Mouse (Mus musculus) liver, postnatal 0 days (tissue): ENCODE measurements around the gene Cfap74. TPM values are rescaled to one million over a fixed set of nuclear protein-coding genes. Genes with fewer than 3 reads are reported as not detected.

Experiments
- ATAC-seq: fragments of 200-750 bp; cut with Nextera tagmentation; 2 replicates; pipeline ENCODE4 v1.8.0; 2017; ENCODE audit warnings: mild to moderate bottlenecking, moderate library complexity
- DNase-seq: peaks from one replicate; pipeline ENCODE4 v3.0.0-alpha.2; 2016
- H3K27ac ChIP-seq: fragments of 300-500 bp; sonication (generic); 2 replicates; pipeline ENCODE4 v1.5.1; 2014; ENCODE audit warnings: antibody characterized with exemption, moderate library complexity, mild to moderate bottlenecking, low read depth
- H3K27me3 ChIP-seq: fragments of 300-500 bp; sonication (generic); 2 replicates; pipeline ENCODE4 v1.6.1; 2014; ENCODE audit warnings: low read length, control low read depth, mixed read lengths; ENCODE audit not compliant: insufficient read depth
- H3K36me3 ChIP-seq: fragments of 300-500 bp; sonication (generic); replicated peaks from 2 replicates; pipeline ENCODE4 v1.6.1; 2014; ENCODE audit warnings: mild to moderate bottlenecking, control low read depth, low read length, moderate library complexity, mixed read lengths; ENCODE audit not compliant: insufficient read depth
- H3K4me1 ChIP-seq: fragments of 300-500 bp; sonication (generic); 2 replicates; pipeline ENCODE4 v1.6.1; 2014; ENCODE audit warnings: antibody characterized with exemption, mild to moderate bottlenecking, control low read depth; ENCODE audit not compliant: insufficient read depth
- H3K4me2 ChIP-seq: fragments of 300-500 bp; sonication (generic); 2 replicates; pipeline ENCODE4 v1.6.1; 2014; ENCODE audit warnings: low read depth, mild to moderate bottlenecking, low read length, moderate library complexity, mixed read lengths
- H3K4me3 ChIP-seq: fragments of 300-500 bp; sonication (generic); 2 replicates; pipeline ENCODE4 v1.5.1; 2014; ENCODE audit warnings: low read depth, low read length
- H3K9ac ChIP-seq: fragments of 300-500 bp; sonication (generic); replicated peaks from 2 replicates; pipeline ENCODE4 v1.6.1; 2014; ENCODE audit warnings: mild to moderate bottlenecking, moderate library complexity
- H3K9me3 ChIP-seq: fragments of 300-500 bp; sonication (generic); 2 replicates; pipeline ENCODE4 v1.6.1; 2016; ENCODE audit warnings: mild to moderate bottlenecking, control low read depth, low read length, mixed read lengths
- CTCF ChIP-seq: sonication (generic); IDR thresholded peaks from 2 replicates; pipeline ENCODE4 v1.5.1; 2016; ENCODE audit warnings: antibody characterized with exemption, low read depth
- EP300 ChIP-seq: IDR thresholded peaks from 2 replicates; pipeline ENCODE4 v1.6.1; 2016; ENCODE audit warnings: antibody characterized with exemption, low read depth, mild to moderate bottlenecking
- WGBS: fragments of 180-500 bp; shearing (Covaris S2); extraction: QIAGEN DNeasy Blood & Tissue Kit; methylation state at CpG from one replicate; pipeline ENCODE4 v1.1.7; 2014; ENCODE audit not compliant: insufficient replicate concordance; 5-methylcytosine and 5-hydroxymethylcytosine counted together
- polyA plus RNA-seq: library from polyadenylated mRNA; unstranded; fragments of >200 nt; fragmentation: Nextera tagmentation; extraction: Ambion mirVana; gene quantifications from 2 replicates; pipeline ENCODE4 v1.2.1, GENCODE M21; 2015

Cfap74 gene
- 0.07 TPM in 1 of 2 replicates, not detected in the other for polyA plus RNA-seq

DNA sequence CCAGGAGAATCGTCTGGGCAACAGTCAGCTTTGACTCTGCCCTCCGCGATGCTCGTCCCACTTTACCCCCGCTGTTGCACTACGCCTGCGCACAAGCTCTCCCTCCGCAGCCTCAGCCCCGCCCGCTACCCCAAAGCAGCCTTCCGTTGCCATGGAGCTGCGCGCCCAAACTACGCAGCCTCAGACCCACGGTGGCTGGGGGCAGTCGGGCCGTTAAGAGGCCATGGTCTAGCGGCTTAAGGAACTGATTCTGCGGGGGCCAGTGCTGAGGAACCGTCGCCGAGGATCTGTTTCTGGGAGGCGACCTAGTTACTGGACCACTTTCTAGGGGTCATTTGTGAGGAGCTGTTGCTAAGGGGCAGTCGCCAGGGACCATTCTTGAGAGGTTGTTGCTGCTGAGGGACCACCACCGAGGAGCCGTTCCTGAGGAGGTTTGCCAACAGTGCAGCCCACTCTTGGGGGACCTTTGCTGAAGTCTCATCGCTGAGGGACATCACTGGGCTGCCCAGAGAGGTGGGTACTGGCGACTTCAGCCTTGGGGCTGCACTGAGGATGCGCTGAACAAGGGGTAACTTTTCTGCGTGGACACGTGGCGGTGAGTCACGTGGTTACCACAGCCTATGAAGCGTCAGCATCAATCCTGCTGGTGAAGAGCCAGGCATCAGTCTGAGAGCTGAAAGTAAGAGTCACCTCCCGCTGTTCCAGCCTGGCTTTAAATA lies at the start of gene Cfap74:
Gene Cfap74 (plus strand): TSS at position 133 of the 719 bp plus-strand sequence.
- no peaks in the 10 kb centered on the region for H3K36me3 ChIP-seq
- H3K27ac ChIP-seq: no peak within 1 kb of the TSS
- H3K4me2 ChIP-seq: peak within 1 kb of the TSS; percentile 48
- peak; percentile 56 for ATAC-seq
- TF ChIP-seq EP300: no peak
- no peak for TF ChIP-seq CTCF
- H3K9ac ChIP-seq: no peak within 1 kb of the TSS
- H3K9me3 ChIP-seq: no peaks in the 10 kb centered on the region
- DNase-seq: peak; percentile 42
- H3K4me3 ChIP-seq: no peak within 1 kb of the TSS; the same call in 1 of the 2 replicates
- peaks cover 14% of the 10 kb centered on the region for H3K27me3 ChIP-seq
- H3K4me1 ChIP-seq: no peaks in the 10 kb centered on the region
- 1% methylated on average over 35 of the region's 35 CpGs for WGBS

GRCm38 (mm10) chr4:155359560-155360464 lies 49.2 kb upstream of the Cfap74 start:
- no peaks in the 10 kb centered on the region for H3K9me3 ChIP-seq
- ATAC-seq (no peak), DNase-seq (no peak)
- no peak overlapping the region for H3K4me3 ChIP-seq
- H3K4me1 ChIP-seq: no peaks in the 10 kb centered on the region
- 37% methylated on average over 12 of the region's 12 CpGs for WGBS
- no peak overlapping the region for H3K4me2 ChIP-seq
- peaks cover 25% of the 10 kb centered on the region for H3K27me3 ChIP-seq
- no peaks in the 10 kb centered on the region for H3K36me3 ChIP-seq
- TF ChIP-seq EP300 (no peak), CTCF (no peak)
- no peak overlapping the region for H3K9ac ChIP-seq
- no peak overlapping the region for H3K27ac ChIP-seq

- peak; percentile 20 for DNase-seq
- Histone ChIP-seq H3K4me1 (no peaks in the 10 kb centered on the region), H3K4me3 (peak overlapping the region; percentile 47), H3K4me2 (peak overlapping the region; percentile 65), H3K27ac (0 out of 2 replicates have a peak overlapping the region, but pooled peaks have one; percentile 51), H3K36me3 (no peaks in the 10 kb centered on the region), H3K27me3 (peaks cover 25% of the 10 kb centered on the region), H3K9ac (no peak overlapping the region), H3K9me3 (no peaks in the 10 kb centered on the region)
- ATAC-seq: peak; percentile 24
- 1% methylated on average over 39 of the region's 42 CpGs for WGBS
- no peak for TF ChIP-seq CTCF
- TF ChIP-seq EP300: no peak
Observed at GRCm38 (mm10) chr4:155360856-155361255, 48.1 kb upstream of the Cfap74 start.

DNA sequence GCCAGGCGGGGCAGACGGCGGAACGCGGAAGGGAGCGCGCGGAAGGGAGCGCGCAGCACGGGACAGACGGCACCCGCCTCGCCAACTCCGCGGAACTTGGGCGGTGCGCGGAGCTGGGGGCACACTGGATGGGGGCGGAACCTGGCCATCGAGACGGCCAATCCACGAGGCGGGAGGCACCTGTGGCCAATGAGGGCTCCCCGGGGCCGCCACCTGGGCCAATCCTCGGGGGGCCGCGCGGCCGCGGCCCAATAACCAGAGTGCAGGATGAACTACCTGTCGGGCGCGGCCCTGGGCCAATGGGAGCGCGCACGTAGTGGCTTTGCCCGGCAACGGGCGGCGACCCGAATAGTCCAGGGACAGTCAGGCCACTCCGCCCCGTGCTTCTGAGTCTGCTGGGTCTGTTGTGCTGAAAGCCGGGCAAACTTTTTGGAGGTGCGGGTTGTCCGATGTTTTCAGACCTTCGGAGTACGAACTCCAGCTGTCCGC lies 47.6 kb upstream of the Cfap74 start, which contains the start of gene Prkcz:
Gene Prkcz (minus strand): TSS at position 59 of the 489 bp plus-strand sequence.
- no peaks in the 10 kb centered on the region for H3K9me3 ChIP-seq
- peak within 1 kb of the TSS; percentile 55; the same call in 1 of the 2 replicates for H3K27ac ChIP-seq
- no peaks in the 10 kb centered on the region for H3K36me3 ChIP-seq
- H3K4me2 ChIP-seq: peak within 1 kb of the TSS; percentile 65
- WGBS: 1% methylated on average over 47 of the region's 51 CpGs
- H3K27me3 ChIP-seq: peaks cover 25% of the 10 kb centered on the region
- DNase-seq: peak; percentile 83
- peak within 1 kb of the TSS; percentile 47 for H3K4me3 ChIP-seq
- peak; percentile 97 for ATAC-seq
- no peaks in the 10 kb centered on the region for H3K4me1 ChIP-seq
- TF ChIP-seq CTCF (no peak), EP300 (no peak)
- peak within 1 kb of the TSS; percentile 41; the same call in 1 of the 2 replicates for H3K9ac ChIP-seq

DNA sequence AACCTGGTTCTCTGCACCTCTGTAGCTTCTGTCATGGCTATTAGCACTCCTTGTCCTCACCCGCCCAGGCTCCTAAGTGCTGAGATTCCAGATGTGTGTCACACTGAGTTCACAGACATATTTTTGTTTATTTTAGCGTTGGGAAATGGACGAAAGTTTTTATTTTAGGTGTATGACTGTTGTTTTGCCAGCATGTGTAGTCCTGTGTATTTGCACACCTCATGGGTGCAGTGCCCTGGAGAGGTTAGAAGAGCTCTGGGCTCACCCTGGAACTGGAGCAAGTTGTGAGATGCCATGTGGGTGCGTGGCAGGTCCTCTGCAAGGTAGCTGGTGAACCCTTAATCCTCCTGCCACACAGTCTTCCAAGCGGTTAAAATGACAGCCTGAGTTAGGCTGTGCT lies 46.5 kb upstream of the Cfap74 start:
- WGBS: 37% methylated on average over 5 of the region's 5 CpGs
- H3K9ac ChIP-seq: no peak overlapping the region
- H3K27ac ChIP-seq: no peak overlapping the region
- H3K4me1 ChIP-seq: no peaks in the 10 kb centered on the region
- H3K4me2 ChIP-seq: no peak overlapping the region
- DNase-seq: no peak
- peaks cover 25% of the 10 kb centered on the region for H3K27me3 ChIP-seq
- no peak for ATAC-seq
- TF ChIP-seq CTCF: no peak
- no peak for TF ChIP-seq EP300
- H3K36me3 ChIP-seq: no peaks in the 10 kb centered on the region
- H3K4me3 ChIP-seq: no peak overlapping the region
- H3K9me3 ChIP-seq: no peaks in the 10 kb centered on the region

GRCm38 (mm10) chr4:155366784-155367183 lies 42.2 kb upstream of the Cfap74 start:
- no peaks in the 10 kb centered on the region for H3K36me3 ChIP-seq
- no peak overlapping the region for H3K9ac ChIP-seq
- H3K27me3 ChIP-seq: peaks cover 7% of the 10 kb centered on the region
- ATAC-seq: no peak
- TF ChIP-seq CTCF (no peak), EP300 (no peak)
- H3K27ac ChIP-seq: no peak overlapping the region
- no peak overlapping the region for H3K4me3 ChIP-seq
- no peaks in the 10 kb centered on the region for H3K9me3 ChIP-seq
- WGBS: 65% methylated on average over 6 of the region's 6 CpGs
- H3K4me1 ChIP-seq: peaks cover under 1% of the 10 kb centered on the region
- DNase-seq: no peak
- no peak overlapping the region for H3K4me2 ChIP-seq
